Mouse (Mus musculus) spleen, adult 2 months (tissue): ENCODE data around the gene Cox19. TPM values are rescaled to one million over a fixed set of nuclear protein-coding genes. Genes with fewer than 3 reads are reported as not detected.

Experiments used
- DNase-seq, 2 experiments: peaks; one replicate each; pipeline versions ENCODE4 v3.0.0 to v3.0.0-alpha.2; 2012 to 2021; ENCODE audit warnings: low spot score in 2 of 2, low read depth in 1 of 2
- H3K27ac ChIP-seq: fragments of 200-500 bp; 2 replicates; pipeline ENCODE4 v1.5.1; 2012; ENCODE audit warnings: low read length, inconsistent platforms; ENCODE audit not compliant: insufficient read depth
- H3K27me3 ChIP-seq: fragments of 200-500 bp; 2 replicates; pipeline ENCODE4 v1.6.1; 2012; ENCODE audit warnings: mild to moderate bottlenecking, moderate library complexity, low read length, inconsistent platforms; ENCODE audit not compliant: control insufficient read depth, insufficient read depth
- H3K36me3 ChIP-seq: fragments of 200-500 bp; 2 replicates; pipeline ENCODE4 v1.6.1; 2012; ENCODE audit warnings: mild to moderate bottlenecking, low read length, inconsistent platforms; ENCODE audit not compliant: control insufficient read depth, insufficient read depth
- H3K4me1 ChIP-seq: fragments of 200-500 bp; 2 replicates; pipeline ENCODE4 v1.6.1; 2011; ENCODE audit warnings: inconsistent platforms; ENCODE audit not compliant: control insufficient read depth, insufficient read depth, insufficient read length
- H3K4me3 ChIP-seq: fragments of 200-500 bp; 2 replicates; pipeline ENCODE4 v1.5.1; 2011; ENCODE audit warnings: mild to moderate bottlenecking, inconsistent platforms; ENCODE audit not compliant: insufficient read depth, insufficient read length; ENCODE audit errors: extremely low read depth
- CTCF ChIP-seq: fragments of 200-500 bp; IDR thresholded peaks from 2 replicates; pipeline ENCODE4 v1.5.1; 2011; ENCODE audit warnings: mild to moderate bottlenecking, inconsistent platforms; ENCODE audit not compliant: insufficient read depth, insufficient read length, insufficient replicate concordance; ENCODE audit errors: extremely low read depth
- POLR2A ChIP-seq: fragments of 200-500 bp; IDR thresholded peaks from 2 replicates; pipeline ENCODE4 v1.6.1; 2011; ENCODE audit warnings: low read depth, low read length, inconsistent platforms
- WGBS: fragments of 180-500 bp; shearing (Covaris S2); methylation state at CpG from one replicate; pipeline ENCODE4 v1.1.7; 2018; 5-methylcytosine and 5-hydroxymethylcytosine counted together
- polyA plus RNA-seq: library from polyadenylated mRNA; depleted of rRNA; stranded (reverse); fragments of >200 nt; gene quantifications from 2 replicates; pipeline ENCODE4 v1.2.3, GENCODE M21; 2012

The Cox19 gene
- polyA plus RNA-seq, 1 experiment: 27.2 TPM

- TF ChIP-seq POLR2A (peak; percentile 45; the same call in 1 of the 2 replicates), CTCF (no peak)
- peaks cover 3% of the 10 kb centered on the region; the same call in 1 of the 2 replicates for H3K36me3 ChIP-seq
- peaks cover 38% of the 10 kb centered on the region; the same call in 1 of the 2 replicates for H3K4me1 ChIP-seq
- peak; percentile 44 to 65 for DNase-seq
- no peaks in the 10 kb centered on the region for H3K27me3 ChIP-seq
- peak overlapping the region; percentile 84 for H3K27ac ChIP-seq
- H3K4me3 ChIP-seq: peak overlapping the region; percentile 58; the same call in 1 of the 2 replicates
- WGBS: 8% methylated on average over 8 of the region's 8 CpGs
These were observed 31.5 kb upstream of the Cox19 start for GRCm38 (mm10) chr5:139382760-139383159.

GRCm38 (mm10) chr5:139381586-139382513 is 30.6 kb upstream of the Cox19 start:
- whole genome bisulfite sequencing: 28% methylated on average over 18 of the region's 18 CpGs
- Histone ChIP-seq H3K4me3 (peak overlapping the region; percentile 58), H3K27me3 (no peaks in the 10 kb centered on the region), H3K36me3 (peaks cover 3% of the 10 kb centered on the region; the same call in 1 of the 2 replicates), H3K4me1 (peaks cover 40% of the 10 kb centered on the region; the same call in 1 of the 2 replicates), H3K27ac (peak overlapping the region; percentile 84)
- TF ChIP-seq POLR2A (peak; percentile 27), CTCF (no peak)
- DNase-seq: peak; percentile 58 to 72

GRCm38 (mm10) chr5:139380385-139381248 is 29.4 kb upstream of the Cox19 start:
- DNase-seq: peak in 1 of 2 experiments; percentile 86
- H3K36me3 ChIP-seq: peaks cover 2% of the 10 kb centered on the region; the same call in 1 of the 2 replicates
- TF ChIP-seq CTCF (no peak), POLR2A (peak; percentile 54)
- H3K4me3 ChIP-seq: peak overlapping the region; percentile 65
- 2% methylated on average over 72 of the region's 73 CpGs for WGBS
- peaks cover 34% of the 10 kb centered on the region; the same call in 1 of the 2 replicates for H3K4me1 ChIP-seq
- H3K27me3 ChIP-seq: no peaks in the 10 kb centered on the region
- peak overlapping the region; percentile 81 for H3K27ac ChIP-seq

GRCm38 (mm10) chr5:139379771-139380384 is 28.7 kb upstream of the Cox19 start:
- peak overlapping the region; percentile 65; the same call in 1 of the 2 replicates for H3K4me3 ChIP-seq
- H3K27ac ChIP-seq: peak overlapping the region; percentile 72
- H3K27me3 ChIP-seq: no peaks in the 10 kb centered on the region
- peaks cover 34% of the 10 kb centered on the region; the same call in 1 of the 2 replicates for H3K4me1 ChIP-seq
- no peaks in the 10 kb centered on the region; the same call in 1 of the 2 replicates for H3K36me3 ChIP-seq
- 14% methylated on average over 8 of the region's 8 CpGs for WGBS
- DNase-seq: no peak
- no peak for TF ChIP-seq CTCF
- TF ChIP-seq POLR2A: no peak

- no peak for TF ChIP-seq POLR2A
- TF ChIP-seq CTCF: no peak
- DNase-seq: no peak
- Histone ChIP-seq H3K27ac (peak overlapping the region; percentile 72), H3K4me1 (peaks cover 29% of the 10 kb centered on the region; the same call in 1 of the 2 replicates), H3K4me3 (no peak overlapping the region), H3K36me3 (no peaks in the 10 kb centered on the region; the same call in 1 of the 2 replicates), H3K27me3 (no peaks in the 10 kb centered on the region)
- WGBS: 29% methylated on average over 21 of the region's 21 CpGs
These were observed 27.9 kb upstream of the Cox19 start for GRCm38 (mm10) chr5:139378986-139379629.

GRCm38 (mm10) chr5:139378271-139378556 is 27.0 kb upstream of the Cox19 start:
- no peak for DNase-seq
- no peak overlapping the region for H3K4me3 ChIP-seq
- H3K36me3 ChIP-seq: no peaks in the 10 kb centered on the region
- no peak for TF ChIP-seq POLR2A
- TF ChIP-seq CTCF: no peak
- H3K27ac ChIP-seq: peak overlapping the region; percentile 84
- H3K4me1 ChIP-seq: peaks cover 24% of the 10 kb centered on the region; the same call in 1 of the 2 replicates
- no peaks in the 10 kb centered on the region for H3K27me3 ChIP-seq
- WGBS: 31% methylated on average over 7 of the region's 7 CpGs
